Mouse (Mus musculus) heart, embryonic 12.5 days (tissue): ENCODE data around the gene Rnf144b. TPM values are rescaled to one million over a fixed set of nuclear protein-coding genes. Genes with fewer than 3 reads are reported as not detected.

Experiments used
- polyA plus RNA-seq: library from polyadenylated mRNA; unstranded; fragments of >200 nt; fragmentation: Nextera tagmentation; extraction: Ambion mirVana; gene quantifications from 2 replicates; pipeline ENCODE4 v1.2.1, GENCODE M21; 2016

Gene Rnf144b
- polyA plus RNA-seq, 1 experiment from 2014 or later, result 1.9 TPM

Other genes with a start within 250 kb of the Rnf144b start
- 51.4 and 56.0 TPM in 2 replicates for gene Kif13a, start 192.8 kb upstream of the Rnf144b start, polyA plus RNA-seq
- 4.0 and 4.2 TPM in 2 replicates for gene Nhlrc1, start 107.8 kb upstream of the Rnf144b start, polyA plus RNA-seq
- gene Kdm1b, start 79.2 kb upstream of the Rnf144b start, polyA plus RNA-seq, result 9.0 and 9.3 TPM in 2 replicates
- gene Tpmt, start 77.9 kb upstream of the Rnf144b start, polyA plus RNA-seq, result 13.4 and 13.5 TPM in 2 replicates
- 171 and 173 TPM in 2 replicates for gene Dek, start 16.5 kb upstream of the Rnf144b start, polyA plus RNA-seq